In genomic region chr5:75221610-75222009, GRCm38 (mm10) we compare ENCODE assay signal across 22 mouse cellular contexts.
DNase-seq lines count a peak whose midpoint lies in the region; ATAC-seq and TF ChIP-seq lines count a peak whose summit lies in the region.
"Had no signal": no experiment of that assay in that cellular context is flagged by ENCODE, and none has a peak within 500 bp of the region (broad histone marks: within the 10 kb centered on the region; RNA-seq: fewer than 3 reads in every experiment).

No protein-coding gene starts in this region.

- no peak for TF ChIP-seq EP300 in CH12.LX (IDR thresholded peaks at IDR 0.05; ENCODE audit: low read length)

- dilution Hi-C loops in CH12.LX (cut with MboI; ENCODE audit: extremely low pct_ligation_motif_present, extremely low pct_unique_long_range_greater_than_20kb, low sequenced_read_pairs), result no loop called here

- ATAC-seq in hindbrain, embryonic 16.5 days, result no peak
- ATAC-seq in common myeloid progenitor, adult 5-6 weeks (replicated peaks; ENCODE audit: low read depth, poor library complexity, severe bottlenecking), result 0 out of 2 replicates have a peak, but pooled peaks have one; percentile 39
- ATAC-seq in forebrain, embryonic 16.5 days, result no peak
- ATAC-seq: forebrain, embryonic 14.5 days; intestine, embryonic 15.5 days; Patski had no signal

- TF ChIP-seq RAD21 in CH12.LX (IDR thresholded peaks at IDR 0.05; ENCODE audit: low read depth, low read length), result no peak

- H3K4me3 ChIP-seq in hindbrain, embryonic 10.5 days, result no peak overlapping the region
- H3K4me3 ChIP-seq in hindbrain, embryonic 16.5 days (ENCODE audit: low read length), result no peak overlapping the region
- H3K4me3 ChIP-seq in CH12.LX (replicated peaks in 1 of 3; ENCODE audit: low read depth in 2 of 3, low read length in 2 of 3, poor library complexity in 1 of 3), result peak overlapping the region in 1 of 3 experiments; percentile 54
- H3K4me3 ChIP-seq in forebrain, embryonic 16.5 days (replicated peaks; ENCODE audit: low read length), result no peak overlapping the region
- H3K4me3 ChIP-seq: embryonic facial prominence, embryonic 12.5 days; embryonic facial prominence, embryonic 15.5 days; heart, adult 2 months; hindbrain, embryonic 15.5 days; intestine, embryonic 15.5 days had no signal

- in situ Hi-C loops in CH12.LX (cut with MboI; ENCODE audit: low pct_ligation_motif_present, low pct_unique_long_range_greater_than_20kb, low sequenced_read_pairs), result loop anchor here (25.0 kb wide), 1 partner anchor 141 kb away; no protein-coding TSS in a partner anchor

- TF ChIP-seq CTCF in CH12.LX (conservative IDR thresholded peaks at IDR 0.05 in 1 of 2, IDR thresholded peaks at IDR 0.05 in 1 of 2; ENCODE audit: low read depth in 2 of 2, low read length in 2 of 2), result no peak

- TF ChIP-seq POLR2A in CH12.LX (IDR thresholded peaks at IDR 0.05; ENCODE audit: low read depth, low read length), result no peak

- H3K4me2 ChIP-seq in hindbrain, embryonic 16.5 days (ENCODE audit: low read length), result no peak overlapping the region
- H3K4me2 ChIP-seq in CH12.LX (ENCODE audit: insufficient read depth, low read depth, poor library complexity, severe bottlenecking), result no peak overlapping the region
- H3K4me2 ChIP-seq in forebrain, embryonic 16.5 days (ENCODE audit: low read length), result no peak overlapping the region
- H3K4me2 ChIP-seq: embryonic facial prominence, embryonic 12.5 days; embryonic facial prominence, embryonic 15.5 days; heart, embryonic 11.5 days; hindbrain, embryonic 15.5 days; intestine, embryonic 15.5 days had no signal

- no peak for DNase-seq in hindbrain, embryonic 10.5 days (ENCODE audit: low spot score)
- DNase-seq in CH12.LX (ENCODE audit: extremely low read depth), result peak; percentile 55
- DNase-seq in Muller cell, postnatal 12 days (ENCODE audit: inconsistent ontology term), result no peak
- DNase-seq: adrenal gland, postnatal 10 days; adrenal gland, postnatal 36 days; cerebellum, adult 18-20 months; cerebellum, adult 9-10 months; cerebellum, postnatal 14 days; gastrocnemius, postnatal 25 days; heart, adult 2 months; kidney, adult 11 months had no signal

- H3K9ac ChIP-seq in hindbrain, embryonic 16.5 days (ENCODE audit: low read depth, low read length), result no peak overlapping the region
- H3K9ac ChIP-seq in CH12.LX (ENCODE audit: insufficient read depth, low read depth), result no peak overlapping the region
- no peak overlapping the region for H3K9ac ChIP-seq in forebrain, embryonic 16.5 days (replicated peaks; ENCODE audit: low read depth, low read length)
- H3K9ac ChIP-seq: embryonic facial prominence, embryonic 12.5 days; embryonic facial prominence, embryonic 15.5 days; hindbrain, embryonic 15.5 days; intestine, embryonic 15.5 days had no signal

- WGBS in hindbrain, embryonic 10.5 days, result 83% methylated on average over 10 of the region's 10 CpGs
- WGBS in hindbrain, embryonic 16.5 days, result 85% methylated on average over 10 of the region's 10 CpGs
- WGBS in forebrain, embryonic 16.5 days, result 86% methylated on average over 10 of the region's 10 CpGs

- no peaks in the 10 kb centered on the region for H3K27me3 ChIP-seq in hindbrain, embryonic 10.5 days (ENCODE audit: insufficient read depth, poor library complexity, severe bottlenecking)
- no peaks in the 10 kb centered on the region for H3K27me3 ChIP-seq in hindbrain, embryonic 16.5 days (replicated peaks; ENCODE audit: control insufficient read depth, insufficient read depth, low read length)
- no peaks in the 10 kb centered on the region for H3K27me3 ChIP-seq in CH12.LX (replicated peaks)
- no peaks in the 10 kb centered on the region for H3K27me3 ChIP-seq in forebrain, embryonic 16.5 days (replicated peaks; ENCODE audit: control insufficient read depth, insufficient read depth, low read length)
- H3K27me3 ChIP-seq: embryonic facial prominence, embryonic 12.5 days; embryonic facial prominence, embryonic 15.5 days; hindbrain, embryonic 15.5 days; intestine, embryonic 15.5 days had no signal

- peaks cover 32% of the 10 kb centered on the region for H3K4me1 ChIP-seq in hindbrain, embryonic 10.5 days (replicated peaks)
- peaks cover 3% of the 10 kb centered on the region; the same call in 1 of the 2 replicates for H3K4me1 ChIP-seq in hindbrain, embryonic 16.5 days (ENCODE audit: control insufficient read depth, insufficient read depth, low read depth, low read length)
- peaks cover 0 to 12% of the 10 kb centered on the region in 2 experiments; a peak in 2 of 4 replicates for H3K4me1 ChIP-seq in CH12.LX (ENCODE audit: control insufficient read depth in 1 of 2, insufficient read depth in 2 of 2)
- H3K4me1 ChIP-seq in forebrain, embryonic 16.5 days (replicated peaks; ENCODE audit: control insufficient read depth, insufficient read depth, low read length), result peaks cover 5% of the 10 kb centered on the region; the same call in 1 of the 2 replicates
- H3K4me1 ChIP-seq: embryonic facial prominence, embryonic 12.5 days; embryonic facial prominence, embryonic 15.5 days; intestine, embryonic 15.5 days had no signal

- H3K9me3 ChIP-seq in hindbrain, embryonic 10.5 days, result no peaks in the 10 kb centered on the region
- no peaks in the 10 kb centered on the region for H3K9me3 ChIP-seq in hindbrain, embryonic 16.5 days (ENCODE audit: control insufficient read depth, low read length)
- no peaks in the 10 kb centered on the region for H3K9me3 ChIP-seq in CH12.LX (replicated peaks; ENCODE audit: low read length)
- H3K9me3 ChIP-seq in forebrain, embryonic 16.5 days (ENCODE audit: control insufficient read depth, low read length), result no peaks in the 10 kb centered on the region
- H3K9me3 ChIP-seq: embryonic facial prominence, embryonic 12.5 days; embryonic facial prominence, embryonic 15.5 days; G1E; hindbrain, embryonic 15.5 days; intestine, embryonic 15.5 days had no signal

- H3K79me2 ChIP-seq in CH12.LX (replicated peaks; ENCODE audit: control insufficient read depth, extremely low read depth, insufficient read depth, poor library complexity, severe bottlenecking), result no peaks in the 10 kb centered on the region

- H3K36me3 ChIP-seq in hindbrain, embryonic 10.5 days, result no peaks in the 10 kb centered on the region
- H3K36me3 ChIP-seq in hindbrain, embryonic 16.5 days (ENCODE audit: control insufficient read depth, insufficient read depth, low read length), result no peaks in the 10 kb centered on the region
- no peaks in the 10 kb centered on the region for H3K36me3 ChIP-seq in CH12.LX (replicated peaks in 1 of 2; ENCODE audit: control insufficient read depth in 1 of 2, insufficient read depth in 1 of 2, low read length in 1 of 2)
- H3K36me3 ChIP-seq in forebrain, embryonic 16.5 days (ENCODE audit: control insufficient read depth, insufficient read depth), result no peaks in the 10 kb centered on the region
- H3K36me3 ChIP-seq: embryonic facial prominence, embryonic 12.5 days; embryonic facial prominence, embryonic 15.5 days; G1E; hindbrain, embryonic 15.5 days; intestine, embryonic 15.5 days had no signal

- H3K27ac ChIP-seq in hindbrain, embryonic 10.5 days, result peak overlapping the region; percentile 85
- H3K27ac ChIP-seq in hindbrain, embryonic 16.5 days (ENCODE audit: low read depth, low read length), result no peak overlapping the region
- H3K27ac ChIP-seq in CH12.LX (ENCODE audit: insufficient read depth, low read depth), result no peak overlapping the region
- H3K27ac ChIP-seq in forebrain, embryonic 16.5 days (ENCODE audit: low read length), result no peak overlapping the region
- H3K27ac ChIP-seq: embryonic facial prominence, embryonic 12.5 days; embryonic facial prominence, embryonic 15.5 days; heart, adult 2 months; hindbrain, embryonic 15.5 days; intestine, embryonic 15.5 days had no signal

TF ChIP-seq in CH12.LX, 34 proteins besides CTCF, POLR2A, EP300 and RAD21:
- TF ChIP-seq RCOR1 (conservative IDR thresholded peaks at IDR 0.05; ENCODE audit: low read depth, low read length) (no peak), SIN3A (IDR thresholded peaks at IDR 0.05; ENCODE audit: low read length) (no peak), CHD1 (IDR thresholded peaks at IDR 0.05; ENCODE audit: low read depth, low read length) (no peak), BHLHE40 (IDR thresholded peaks at IDR 0.05; ENCODE audit: low read depth, low read length) (peak; percentile 33; the same call in 1 of the 2 replicates), MAX (IDR thresholded peaks at IDR 0.05; ENCODE audit: low read length) (0 out of 2 replicates have a peak, but pooled peaks have one; percentile 36), KAT2A (IDR thresholded peaks at IDR 0.05; ENCODE audit: insufficient replicate concordance, low read length) (no peak), MYC (IDR thresholded peaks at IDR 0.05; ENCODE audit: low read depth, low read length) (0 out of 2 replicates have a peak, but pooled peaks have one; percentile 28), MXI1 (IDR thresholded peaks at IDR 0.05; ENCODE audit: low read depth, low read length) (no peak)
TF ChIP-seq in CH12.LX: peak in this region for 3.
